Mouse (Mus musculus) forebrain, embryonic 14.5 days (tissue): ENCODE data around the gene Dusp7. TPM values are rescaled to one million over a fixed set of nuclear protein-coding genes. Genes with fewer than 3 reads are reported as not detected.

Experiments
- ATAC-seq: fragments of 200-750 bp; cut with Nextera tagmentation; 2 replicates; pipeline ENCODE4 v1.8.0; 2017; ENCODE audit warnings: mild to moderate bottlenecking, moderate library complexity
- DNase-seq: peaks from one replicate; pipeline ENCODE4 v3.0.0-alpha.2; 2015; ENCODE audit warnings: low spot score
- H3K27ac ChIP-seq: fragments of 300-500 bp; sonication (generic); 2 replicates; pipeline ENCODE4 v1.5.1; 2014; ENCODE audit warnings: low read depth, mild to moderate bottlenecking, control low read depth, low read length, moderate library complexity
- H3K27me3 ChIP-seq: fragments of 300-500 bp; sonication (generic); replicated peaks from 2 replicates; pipeline ENCODE4 v1.6.1; 2014; ENCODE audit warnings: low read length, control low read depth, mixed read lengths; ENCODE audit not compliant: control insufficient read depth, insufficient read depth
- H3K36me3 ChIP-seq: fragments of 300-500 bp; sonication (generic); 2 replicates; pipeline ENCODE4 v1.6.1; 2014; ENCODE audit warnings: low read length, control low read depth; ENCODE audit not compliant: control insufficient read depth, insufficient read depth
- H3K4me1 ChIP-seq: fragments of 300-500 bp; sonication (generic); 2 replicates; pipeline ENCODE4 v1.6.1; 2014; ENCODE audit warnings: antibody characterized with exemption, low read length, control low read depth; ENCODE audit not compliant: control insufficient read depth, insufficient read depth
- H3K4me2 ChIP-seq: fragments of 300-500 bp; sonication (generic); 2 replicates; pipeline ENCODE4 v1.6.1; 2014; ENCODE audit warnings: mild to moderate bottlenecking, control low read depth, low read length
- H3K4me3 ChIP-seq: fragments of 300-500 bp; sonication (generic); 2 replicates; pipeline ENCODE4 v1.5.1; 2014; ENCODE audit warnings: low read depth, low read length, control low read depth
- H3K9ac ChIP-seq: fragments of 300-500 bp; sonication (generic); 2 replicates; pipeline ENCODE4 v1.6.1; 2014; ENCODE audit warnings: mild to moderate bottlenecking, low read length, control low read depth, moderate library complexity
- H3K9me3 ChIP-seq: fragments of 300-500 bp; sonication (generic); replicated peaks from 2 replicates; pipeline ENCODE4 v1.6.1; 2016; ENCODE audit warnings: low read length, control low read depth, mixed read lengths; ENCODE audit not compliant: control insufficient read depth
- WGBS: fragments of 180-500 bp; shearing (Covaris S2); extraction: QIAGEN DNeasy Blood & Tissue Kit; methylation state at CpG from one replicate; pipeline ENCODE4 v1.1.7; 2014; 5-methylcytosine and 5-hydroxymethylcytosine counted together
- polyA plus RNA-seq: library from polyadenylated mRNA; unstranded; fragments of >200 nt; fragmentation: Nextera tagmentation; extraction: Ambion mirVana; gene quantifications from 2 replicates; pipeline ENCODE4 v1.2.1, GENCODE M21; 2014

Dusp7 gene
- polyA plus RNA-seq, 1 experiment from 2014 or later, result 11.3 TPM

- Histone ChIP-seq H3K9me3 (no peaks in the 10 kb centered on the region), H3K36me3 (no peaks in the 10 kb centered on the region), H3K27me3 (no peaks in the 10 kb centered on the region), H3K4me1 (peaks cover 14% of the 10 kb centered on the region; the same call in 1 of the 2 replicates), H3K27ac (no peak overlapping the region), H3K4me3 (no peak overlapping the region), H3K9ac (no peak overlapping the region), H3K4me2 (no peak overlapping the region)
- WGBS, result 87% methylated on average over 9 of the region's 9 CpGs
- ATAC-seq, result no peak
- no peak for DNase-seq
Observed at GRCm38 (mm10) chr9:106337620-106338019, 30.8 kb upstream of the Dusp7 start.

DNA sequence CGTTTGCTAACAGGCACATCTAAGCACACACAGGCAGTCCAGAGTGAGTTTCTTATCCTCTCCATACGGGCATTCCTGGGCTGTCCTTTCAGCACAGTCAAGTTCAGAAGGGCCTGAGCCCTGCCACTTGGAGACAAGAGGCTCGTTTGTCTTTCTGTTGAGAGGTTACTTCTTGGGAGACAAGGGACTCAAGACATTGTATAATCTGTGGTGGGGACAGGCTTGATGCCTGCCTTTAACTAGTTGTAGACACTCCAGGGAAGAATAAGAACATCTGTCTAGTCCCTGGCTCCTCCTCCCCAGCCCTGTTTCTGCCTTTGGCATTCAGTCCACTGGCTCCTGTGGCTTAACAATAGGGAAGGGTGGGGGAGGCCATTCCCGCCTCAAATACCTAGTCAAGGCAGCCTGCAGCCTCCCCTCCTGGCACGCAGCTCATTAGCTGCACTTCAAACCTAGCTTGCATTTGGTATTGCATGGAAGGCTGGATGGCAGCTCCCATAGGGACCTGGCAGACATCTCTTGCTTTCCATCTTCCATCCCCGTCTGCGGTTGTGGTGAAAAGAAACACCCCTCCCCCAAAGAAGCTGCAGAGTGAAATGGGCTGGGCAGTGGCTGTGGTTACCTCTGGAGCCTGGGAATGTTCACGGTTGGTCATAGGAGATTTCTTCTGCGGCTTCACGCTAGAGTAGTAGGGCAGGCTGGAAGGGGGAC, 29.8 kb upstream of the Dusp7 start:
- H3K4me3 ChIP-seq, result no peak overlapping the region
- WGBS, result 7% methylated on average over 10 of the region's 10 CpGs
- ATAC-seq (peak; percentile 79), DNase-seq (peak; percentile 61)
- H3K9me3 ChIP-seq, result no peaks in the 10 kb centered on the region
- no peak overlapping the region for H3K4me2 ChIP-seq
- H3K36me3 ChIP-seq, result no peaks in the 10 kb centered on the region
- peaks cover 14% of the 10 kb centered on the region; the same call in 1 of the 2 replicates for H3K4me1 ChIP-seq
- peak overlapping the region; percentile 58 for H3K27ac ChIP-seq
- H3K27me3 ChIP-seq, result no peaks in the 10 kb centered on the region
- no peak overlapping the region for H3K9ac ChIP-seq

- Histone ChIP-seq H3K9me3 (no peaks in the 10 kb centered on the region), H3K27ac (peak overlapping the region; percentile 58; the same call in 1 of the 2 replicates), H3K36me3 (no peaks in the 10 kb centered on the region), H3K4me1 (peaks cover 14% of the 10 kb centered on the region; the same call in 1 of the 2 replicates), H3K27me3 (no peaks in the 10 kb centered on the region), H3K9ac (no peak overlapping the region), H3K4me3 (no peak overlapping the region), H3K4me2 (no peak overlapping the region)
- DNase-seq, result no peak
- WGBS, result 43% methylated on average over 6 of the region's 6 CpGs
- ATAC-seq, result no peak
Observed at GRCm38 (mm10) chr9:106339173-106339558, 29.3 kb upstream of the Dusp7 start.

GRCm38 (mm10) chr9:106339730-106340129, 28.7 kb upstream of the Dusp7 start:
- Histone ChIP-seq H3K4me1 (peaks cover 14% of the 10 kb centered on the region; the same call in 1 of the 2 replicates), H3K9ac (no peak overlapping the region), H3K36me3 (no peaks in the 10 kb centered on the region), H3K9me3 (no peaks in the 10 kb centered on the region), H3K4me2 (no peak overlapping the region), H3K27ac (no peak overlapping the region), H3K4me3 (no peak overlapping the region), H3K27me3 (no peaks in the 10 kb centered on the region)
- 91% methylated on average over 4 of the region's 4 CpGs for WGBS
- no peak for ATAC-seq
- DNase-seq, result no peak

DNA sequence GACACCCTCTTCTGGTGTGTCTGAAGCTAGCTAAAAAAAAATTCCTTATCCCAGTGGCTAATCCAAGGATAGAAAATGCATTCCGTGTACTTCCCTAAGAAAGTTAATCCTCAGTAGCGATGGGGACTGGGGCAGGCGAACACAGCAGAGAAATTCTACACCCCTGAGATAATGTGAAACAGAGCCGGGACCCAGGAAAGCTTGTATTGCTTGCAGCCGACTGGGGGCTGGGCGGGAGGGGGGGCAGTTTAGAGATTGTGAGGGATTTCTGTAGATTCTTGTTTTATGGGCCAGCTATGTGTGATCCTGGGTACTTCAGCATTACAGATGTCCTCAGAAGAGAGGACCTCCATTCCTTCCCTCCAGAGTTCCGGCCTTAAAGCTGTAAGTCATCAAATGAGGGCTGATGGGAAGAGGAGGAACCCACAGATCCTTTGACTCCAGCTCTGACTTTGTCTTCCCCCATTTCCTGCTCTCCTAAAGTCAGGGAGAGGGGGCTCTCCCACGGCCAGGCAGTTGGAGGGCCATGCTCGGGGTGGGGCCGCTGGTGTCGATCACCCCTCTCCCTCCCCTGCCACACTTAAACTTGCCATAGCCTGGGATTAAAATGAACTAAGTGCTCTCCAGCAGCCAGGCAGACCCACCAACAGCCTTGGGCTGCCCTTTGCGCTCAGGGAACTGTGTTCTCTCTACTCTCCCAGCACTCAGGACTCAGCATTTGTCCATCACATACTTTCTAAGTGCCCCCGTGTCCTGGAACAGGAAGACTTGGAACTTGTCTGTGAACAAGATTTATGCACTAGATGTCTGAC, 27.7 kb upstream of the Dusp7 start:
- DNase-seq, result no peak
- H3K4me2 ChIP-seq, result no peak overlapping the region
- H3K27me3 ChIP-seq, result no peaks in the 10 kb centered on the region
- H3K9ac ChIP-seq, result no peak overlapping the region
- no peak overlapping the region for H3K27ac ChIP-seq
- WGBS, result 63% methylated on average over 13 of the region's 13 CpGs
- H3K9me3 ChIP-seq, result no peaks in the 10 kb centered on the region
- no peak overlapping the region for H3K4me3 ChIP-seq
- peaks cover 14% of the 10 kb centered on the region; the same call in 1 of the 2 replicates for H3K4me1 ChIP-seq
- H3K36me3 ChIP-seq, result no peaks in the 10 kb centered on the region
- ATAC-seq, result no peak

DNA sequence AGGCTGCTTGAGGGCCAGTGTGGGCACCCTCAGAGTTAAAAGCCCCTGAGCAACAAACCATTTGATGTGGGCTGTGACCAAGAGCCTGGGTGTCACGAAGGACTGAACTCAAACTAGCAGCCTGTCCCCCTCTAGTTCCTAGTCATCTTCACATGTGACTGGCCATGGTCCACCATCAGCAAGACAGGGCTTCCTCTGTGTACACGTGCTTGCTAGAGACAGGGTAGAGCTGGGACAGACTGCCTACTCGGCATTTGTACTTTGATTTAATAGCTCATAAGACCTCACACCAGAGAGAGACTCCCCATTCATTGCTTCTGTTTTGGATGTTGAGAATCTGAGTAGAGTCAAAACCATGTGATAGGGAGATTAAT, 27.1 kb upstream of the Dusp7 start:
- Histone ChIP-seq H3K36me3 (no peaks in the 10 kb centered on the region), H3K9ac (no peak overlapping the region), H3K4me3 (no peak overlapping the region), H3K27me3 (no peaks in the 10 kb centered on the region), H3K9me3 (no peaks in the 10 kb centered on the region), H3K4me2 (no peak overlapping the region), H3K27ac (no peak overlapping the region), H3K4me1 (peaks cover 14% of the 10 kb centered on the region; the same call in 1 of the 2 replicates)
- WGBS, result 80% methylated on average over 3 of the region's 3 CpGs
- no peak for DNase-seq
- no peak for ATAC-seq

DNA sequence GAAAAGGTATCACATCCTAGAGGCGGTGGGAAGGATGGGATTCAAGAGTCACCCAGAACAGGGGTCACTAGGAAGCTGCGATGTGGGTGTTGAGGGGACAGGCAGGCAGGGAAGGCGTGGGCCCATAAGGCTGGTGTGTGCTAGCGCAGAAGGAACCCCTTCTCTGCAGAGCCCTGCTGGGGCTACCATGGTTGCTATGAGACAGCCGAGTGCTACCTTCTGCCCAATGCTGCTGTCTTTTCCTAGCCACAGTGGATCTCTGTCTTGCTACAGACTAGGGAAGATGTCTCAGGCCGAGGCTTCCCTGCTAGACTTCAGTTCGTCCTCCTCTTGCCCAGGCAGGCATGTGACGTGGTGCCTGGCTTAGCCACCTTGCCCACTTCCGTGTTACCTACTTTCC, 25.9 kb upstream of the Dusp7 start:
- WGBS, result 89% methylated on average over 9 of the region's 9 CpGs
- H3K9me3 ChIP-seq, result no peaks in the 10 kb centered on the region
- H3K4me3 ChIP-seq, result no peak overlapping the region
- H3K4me1 ChIP-seq, result peaks cover 14% of the 10 kb centered on the region; the same call in 1 of the 2 replicates
- no peak overlapping the region for H3K9ac ChIP-seq
- H3K4me2 ChIP-seq, result no peak overlapping the region
- no peak for ATAC-seq
- DNase-seq, result no peak
- H3K27ac ChIP-seq, result no peak overlapping the region
- H3K36me3 ChIP-seq, result no peaks in the 10 kb centered on the region
- H3K27me3 ChIP-seq, result no peaks in the 10 kb centered on the region

DNA sequence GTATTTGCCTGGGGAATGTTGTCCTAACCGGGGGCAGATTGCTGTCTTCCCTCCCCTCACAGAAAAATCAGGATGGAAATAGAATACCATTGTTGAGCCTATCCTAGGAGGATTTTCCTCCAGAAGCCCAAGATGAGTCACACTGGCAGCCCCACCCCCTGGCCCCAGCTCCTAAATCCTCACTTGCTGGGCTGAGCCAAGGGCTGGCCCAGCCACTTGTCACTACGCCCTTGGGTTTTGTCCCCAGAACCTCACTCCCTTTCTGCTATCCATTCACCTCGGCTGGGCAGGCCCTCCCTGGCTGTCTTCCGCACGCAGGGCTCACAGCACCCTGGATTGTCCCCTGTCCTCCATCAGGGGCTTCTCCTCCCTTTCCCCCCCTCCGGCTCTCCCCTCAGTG, 23.3 kb upstream of the Dusp7 start:
- no peak for DNase-seq
- Histone ChIP-seq H3K4me2 (no peak overlapping the region), H3K27ac (no peak overlapping the region)

DNA sequence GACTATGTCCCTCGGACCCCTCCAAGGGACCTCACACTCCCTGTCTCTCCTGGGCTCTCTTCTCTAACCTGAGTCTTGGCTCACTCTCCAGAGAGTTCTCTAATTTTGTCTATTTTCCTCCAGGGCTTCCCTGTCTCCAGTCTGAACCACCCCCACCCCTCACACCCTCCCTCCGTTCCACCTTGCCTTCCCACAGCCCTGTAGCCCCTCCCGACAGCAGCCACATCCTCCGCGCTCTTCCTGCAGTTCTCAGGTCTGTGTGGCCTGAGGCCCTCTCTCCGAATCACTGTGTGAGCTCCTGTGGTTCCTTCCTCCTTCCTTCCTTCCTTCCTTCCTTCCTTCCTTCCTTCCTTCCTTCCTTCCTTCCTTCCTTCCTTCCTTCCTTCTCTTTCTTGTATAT, 22.8 kb upstream of the Dusp7 start:
- Histone ChIP-seq H3K36me3 (no peaks in the 10 kb centered on the region), H3K27ac (no peak overlapping the region), H3K27me3 (no peaks in the 10 kb centered on the region), H3K4me3 (no peak overlapping the region), H3K9ac (no peak overlapping the region), H3K9me3 (no peaks in the 10 kb centered on the region), H3K4me2 (no peak overlapping the region), H3K4me1 (no peaks in the 10 kb centered on the region)
- no peak for ATAC-seq
- no peak for DNase-seq
- WGBS, result 44% methylated on average over 6 of the region's 6 CpGs

More for the DNA sequence above, 23.3 kb upstream of the Dusp7 start:
- no peak overlapping the region for H3K4me3 ChIP-seq
- 25% methylated on average over 6 of the region's 6 CpGs for WGBS
- H3K9me3 ChIP-seq, result no peaks in the 10 kb centered on the region
- H3K27me3 ChIP-seq, result no peaks in the 10 kb centered on the region
- H3K4me1 ChIP-seq, result no peaks in the 10 kb centered on the region
- H3K36me3 ChIP-seq, result no peaks in the 10 kb centered on the region
- H3K9ac ChIP-seq, result no peak overlapping the region
- ATAC-seq, result no peak
